Mouse (Mus musculus) CD4-positive naive resting alpha-beta T cell, adult 76 days (primary cell): ENCODE data around the gene Smchd1. TPM values are rescaled to one million over a fixed set of nuclear protein-coding genes. Genes with fewer than 3 reads are reported as not detected.

Experiments used
- total RNA-seq: library from RNA; stranded (reverse); gene quantifications from one replicate; pipeline ENCODE4 v1.2.4, GENCODE M21; 2023

Smchd1 gene
- 259 TPM for total RNA-seq

GRCm38 (mm10) chr17:71474762-71475704, at the start of gene Smchd1:
TSS of gene Smchd1 (minus strand) at chr17:71475343.

DNA sequence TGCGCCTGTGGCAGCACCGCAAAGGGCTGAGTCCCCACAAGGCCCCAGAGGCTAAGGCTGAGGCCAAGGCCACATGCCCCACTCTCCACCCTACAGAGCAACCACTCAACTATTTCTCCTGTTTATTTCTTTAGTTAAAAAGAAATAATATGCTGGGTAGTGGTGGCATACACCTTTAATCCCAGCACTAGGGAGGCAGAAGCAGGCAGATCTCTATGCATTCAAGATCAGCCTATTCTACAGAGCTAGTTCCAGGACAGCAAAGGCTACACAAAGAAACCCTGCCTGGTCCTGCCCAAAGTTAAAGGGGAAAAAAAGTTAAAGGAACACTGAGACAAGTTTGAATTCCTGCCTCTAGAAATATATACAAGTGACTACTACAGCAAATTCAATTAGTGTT, 15.3 kb downstream of the Smchd1 start, which contains the start of gene Gm4707:
Gm4707 (minus strand) TSS at position 101 of the 400 bp plus-strand sequence.

GRCm38 (mm10) chr17:71311340-71312171, 163.6 kb downstream of the Smchd1 start, which contains the start of gene Emilin2:
TSS of gene Emilin2 (minus strand) at chr17:71311978.

Other genes with a start within 250 kb of the Smchd1 start
- gene Emilin2, start 163.4 kb downstream of the Smchd1 start, total RNA-seq = 3.6 TPM
- gene Gm4707, start 15.4 kb downstream of the Smchd1 start, total RNA-seq = 56.8 TPM
- 20.1 TPM for gene Ndc80, start 51.5 kb upstream of the Smchd1 start, total RNA-seq
- not detected for gene Spdya, start 76.7 kb upstream of the Smchd1 start, total RNA-seq
- 194 TPM for gene Wdr43, start 140.6 kb upstream of the Smchd1 start, total RNA-seq
- not detected for gene Togaram2, start 197.9 kb upstream of the Smchd1 start, total RNA-seq